Mouse (Mus musculus): ENCODE measurements at regions not wholly inside any gene's neighbourhood (a gene's known extent, or its start where the extent isn't known, plus 50 kb on each side); places are given as distances from the start of the nearest gene placed in this dataset.

DNA sequence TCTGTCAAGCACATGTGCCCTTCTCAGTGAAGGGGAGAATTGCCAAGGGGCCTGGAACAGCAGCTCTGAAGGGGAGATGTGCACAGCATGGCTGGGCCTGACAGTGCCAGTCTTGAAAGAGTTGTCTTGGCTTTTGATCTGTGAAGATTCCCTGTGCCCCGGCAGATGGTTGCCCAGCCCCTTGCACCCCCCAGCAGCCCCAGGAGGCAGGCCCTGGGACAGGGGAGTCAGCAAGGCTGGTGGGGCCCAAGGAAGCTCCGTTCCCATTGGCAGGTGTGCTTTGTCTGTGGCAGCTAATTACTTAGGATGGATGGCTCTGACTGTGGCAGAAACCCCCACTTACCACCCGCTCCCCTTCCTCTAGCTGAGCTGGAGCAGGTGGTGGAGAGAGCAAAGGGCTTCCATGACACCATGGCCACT lies 58.6 kb downstream of the Tspan17 start:
- H3K27me3 ChIP-seq (ENCODE audit: control insufficient read depth, insufficient read depth, low read length): no peaks in the 10 kb centered on the region
- 66% methylated on average over 3 of the region's 3 CpGs for WGBS
- peaks cover 3% of the 10 kb centered on the region; the same call in 1 of the 2 replicates for H3K4me1 ChIP-seq (ENCODE audit: control insufficient read depth, insufficient read depth, low read length)
- no peak overlapping the region for H3K27ac ChIP-seq (ENCODE audit: low read depth, low read length)
- H3K9ac ChIP-seq (ENCODE audit: low read length): no peak overlapping the region
- no peak for ATAC-seq (ENCODE audit: low FRiP score)
- no peak overlapping the region for H3K4me3 ChIP-seq (ENCODE audit: low read depth, low read length)
- DNase-seq (ENCODE audit: low spot score, missing footprints): no peak
- H3K4me2 ChIP-seq: no peak overlapping the region
- H3K36me3 ChIP-seq (ENCODE audit: control insufficient read depth, insufficient read depth, low read length): no peaks in the 10 kb centered on the region
- no peaks in the 10 kb centered on the region for H3K9me3 ChIP-seq (ENCODE audit: control insufficient read depth, low read length)

DNA sequence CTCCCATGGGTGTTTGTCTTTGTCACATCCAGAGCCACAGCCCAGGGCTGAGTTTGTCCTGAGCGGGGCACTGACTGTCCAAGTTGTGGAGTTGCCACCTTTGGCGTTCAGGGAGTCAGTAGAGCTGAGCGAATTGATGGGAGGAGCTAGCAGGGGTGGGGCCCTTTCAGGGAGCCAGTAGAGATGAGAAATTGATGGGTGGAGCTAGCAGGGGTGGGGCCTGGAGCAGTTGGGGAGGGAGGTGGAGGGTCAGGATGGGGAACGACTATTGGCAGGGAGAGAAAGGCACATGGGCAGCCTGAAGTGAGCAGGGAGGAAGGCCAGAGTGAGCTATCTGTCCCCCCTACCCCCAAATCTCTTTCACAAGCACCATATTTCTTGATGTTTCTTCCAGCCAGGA lies 62.0 kb downstream of the Tspan17 start:
- 73% methylated on average over 4 of the region's 4 CpGs for WGBS
- DNase-seq (ENCODE audit: low spot score, missing footprints) (no peak), ATAC-seq (ENCODE audit: low FRiP score) (no peak)
- Histone ChIP-seq H3K4me2 (no peak overlapping the region), H3K9me3 (ENCODE audit: control insufficient read depth, low read length) (no peaks in the 10 kb centered on the region), H3K36me3 (ENCODE audit: control insufficient read depth, insufficient read depth, low read length) (no peaks in the 10 kb centered on the region), H3K4me1 (ENCODE audit: control insufficient read depth, insufficient read depth, low read length) (peaks cover 11% of the 10 kb centered on the region), H3K4me3 (ENCODE audit: low read depth, low read length) (no peak overlapping the region), H3K27ac (ENCODE audit: low read depth, low read length) (no peak overlapping the region), H3K27me3 (ENCODE audit: control insufficient read depth, insufficient read depth, low read length) (no peaks in the 10 kb centered on the region; the same call in 1 of the 2 replicates), H3K9ac (ENCODE audit: low read length) (no peak overlapping the region)

DNA sequence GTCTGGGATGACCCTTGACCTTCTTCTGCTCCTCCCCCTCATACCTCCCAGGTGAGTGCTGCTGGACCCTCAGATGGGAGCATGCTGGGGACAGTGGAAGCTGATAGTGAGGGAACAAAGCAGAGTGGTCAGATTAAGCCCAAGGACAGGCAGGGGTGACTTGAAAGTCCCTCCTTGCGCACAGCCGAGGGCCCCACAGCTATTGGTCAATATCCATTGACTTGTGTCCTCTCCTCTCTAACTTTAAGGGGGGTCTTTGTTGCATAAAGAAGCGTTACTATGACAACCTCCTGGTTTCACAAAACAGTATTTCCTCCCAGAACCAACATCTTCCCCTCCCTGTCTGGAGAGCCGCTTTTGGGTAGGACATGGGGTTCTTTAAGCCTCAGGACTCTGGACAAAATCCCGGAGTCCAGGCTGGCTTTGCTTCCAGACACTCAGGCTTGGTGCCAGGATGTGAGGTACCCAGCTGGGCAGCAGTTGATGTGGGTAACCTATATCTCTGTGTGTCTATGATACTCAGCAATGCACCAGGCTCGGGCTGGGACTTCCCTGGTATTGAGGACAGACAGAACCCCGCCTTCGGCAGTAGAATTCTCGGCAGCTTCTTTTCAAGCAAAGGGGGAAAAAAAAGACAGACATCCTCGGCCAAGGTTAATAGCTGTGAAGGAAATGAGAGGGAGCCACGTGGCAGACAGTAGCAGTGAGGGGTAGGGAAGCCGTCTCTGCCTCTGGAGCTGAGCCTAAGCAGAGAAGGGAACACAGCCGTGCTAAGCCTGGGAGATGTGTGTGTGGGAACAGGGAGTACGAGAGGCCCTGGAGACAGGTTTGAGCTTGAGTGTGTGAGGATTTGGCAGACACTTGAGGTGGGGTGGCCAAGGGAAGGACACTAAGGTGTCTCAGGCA lies 66.4 kb downstream of the Tspan17 start:
- ATAC-seq (ENCODE audit: low FRiP score) (no peak), DNase-seq (ENCODE audit: low spot score, missing footprints) (no peak)
- Histone ChIP-seq H3K9me3 (ENCODE audit: control insufficient read depth, low read length) (no peaks in the 10 kb centered on the region), H3K4me3 (ENCODE audit: low read depth, low read length) (no peak overlapping the region), H3K4me1 (ENCODE audit: control insufficient read depth, insufficient read depth, low read length) (peaks cover 8% of the 10 kb centered on the region), H3K9ac (ENCODE audit: low read length) (no peak overlapping the region), H3K4me2 (no peak overlapping the region), H3K36me3 (ENCODE audit: control insufficient read depth, insufficient read depth, low read length) (no peaks in the 10 kb centered on the region), H3K27ac (ENCODE audit: low read depth, low read length) (no peak overlapping the region), H3K27me3 (ENCODE audit: control insufficient read depth, insufficient read depth, low read length) (no peaks in the 10 kb centered on the region; the same call in 1 of the 2 replicates)
- WGBS: 32% methylated on average over 14 of the region's 14 CpGs

DNA sequence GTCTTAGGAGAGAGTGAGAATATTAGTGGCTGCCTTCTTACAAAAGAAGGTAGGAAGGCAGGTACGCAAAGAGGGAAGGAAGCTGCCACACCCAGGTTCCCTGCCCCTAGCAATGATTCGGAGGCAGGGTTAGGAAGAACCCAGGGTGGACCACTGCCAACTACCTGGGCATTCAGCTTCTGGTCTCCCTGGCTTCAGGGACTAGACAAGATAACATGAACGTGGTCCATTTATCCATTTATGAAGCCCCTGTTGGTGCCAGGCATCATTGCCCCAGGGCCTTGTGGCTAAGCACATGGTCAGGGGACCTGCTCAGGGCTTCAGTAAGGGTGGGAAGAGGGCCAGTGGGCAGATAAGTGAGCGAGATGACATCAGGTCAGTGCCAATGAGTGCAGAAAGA lies 73.8 kb downstream of the Tspan17 start:
- WGBS: 86% methylated on average over 4 of the region's 4 CpGs
- DNase-seq (ENCODE audit: low spot score, missing footprints): no peak
- Histone ChIP-seq H3K27ac (ENCODE audit: low read depth, low read length) (no peak overlapping the region), H3K4me2 (no peak overlapping the region), H3K9me3 (ENCODE audit: control insufficient read depth, low read length) (no peaks in the 10 kb centered on the region), H3K4me1 (ENCODE audit: control insufficient read depth, insufficient read depth, low read length) (no peaks in the 10 kb centered on the region), H3K4me3 (ENCODE audit: low read depth, low read length) (no peak overlapping the region), H3K36me3 (ENCODE audit: control insufficient read depth, insufficient read depth, low read length) (no peaks in the 10 kb centered on the region), H3K27me3 (ENCODE audit: control insufficient read depth, insufficient read depth, low read length) (no peaks in the 10 kb centered on the region; the same call in 1 of the 2 replicates), H3K9ac (ENCODE audit: low read length) (no peak overlapping the region)
- no peak for ATAC-seq (ENCODE audit: low FRiP score)

DNA sequence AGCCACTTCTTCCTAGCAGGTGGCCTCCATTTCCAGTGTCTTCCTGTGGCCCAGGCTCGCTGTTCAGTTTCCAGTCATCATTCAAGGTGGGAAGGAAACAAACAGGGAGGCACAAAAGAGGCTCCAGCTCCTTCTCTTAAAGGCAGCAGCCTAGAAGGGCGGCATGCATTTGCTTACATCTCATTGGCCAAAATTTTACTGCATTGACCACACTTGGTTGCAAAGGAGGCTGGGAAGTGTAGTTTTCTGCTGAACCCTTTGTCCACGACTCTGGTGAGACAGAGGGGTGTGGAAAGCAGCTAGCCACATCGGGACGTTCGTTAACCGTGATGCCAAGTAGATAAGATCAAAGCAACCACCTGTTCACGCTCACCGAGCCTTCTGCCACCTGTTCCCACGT lies 74.9 kb downstream of the Tspan17 start:
- Histone ChIP-seq H3K4me3 (ENCODE audit: low read depth, low read length) (no peak overlapping the region), H3K4me2 (no peak overlapping the region), H3K9ac (ENCODE audit: low read length) (no peak overlapping the region), H3K27me3 (ENCODE audit: control insufficient read depth, insufficient read depth, low read length) (no peaks in the 10 kb centered on the region; the same call in 1 of the 2 replicates), H3K36me3 (ENCODE audit: control insufficient read depth, insufficient read depth, low read length) (no peaks in the 10 kb centered on the region), H3K4me1 (ENCODE audit: control insufficient read depth, insufficient read depth, low read length) (no peaks in the 10 kb centered on the region), H3K27ac (ENCODE audit: low read depth, low read length) (no peak overlapping the region), H3K9me3 (ENCODE audit: control insufficient read depth, low read length) (no peaks in the 10 kb centered on the region)
- ATAC-seq (ENCODE audit: low FRiP score): peak; percentile 38; the same call in 1 of the 2 replicates
- WGBS: 43% methylated on average over 10 of the region's 10 CpGs
- no peak for DNase-seq (ENCODE audit: low spot score, missing footprints)

DNA sequence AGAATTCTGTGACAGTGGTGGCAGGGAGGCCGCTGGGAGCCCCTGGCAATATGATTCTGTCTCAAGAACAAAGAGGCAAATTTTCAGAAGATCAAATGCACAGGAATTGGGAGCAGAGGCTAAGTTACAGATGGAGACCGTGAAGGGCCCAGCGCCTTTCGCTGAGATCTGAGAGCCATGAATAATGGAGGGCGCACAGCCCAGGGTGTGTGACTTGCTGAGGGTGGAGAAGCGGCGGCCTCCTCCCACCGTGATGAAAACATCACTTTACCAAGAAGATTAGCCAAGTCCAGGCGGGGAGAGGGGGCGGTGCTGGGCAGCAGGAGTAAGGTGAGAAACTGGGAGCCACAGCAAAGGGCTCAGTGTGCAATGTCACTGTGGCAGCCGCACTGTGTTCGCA lies 77.2 kb upstream of the Unc5a start:
- no peaks in the 10 kb centered on the region for H3K9me3 ChIP-seq (ENCODE audit: control insufficient read depth, low read length)
- peaks cover 24% of the 10 kb centered on the region for H3K4me1 ChIP-seq (ENCODE audit: control insufficient read depth, insufficient read depth, low read length)
- peaks cover 9% of the 10 kb centered on the region; the same call in 1 of the 2 replicates for H3K27me3 ChIP-seq (ENCODE audit: control insufficient read depth, insufficient read depth, low read length)
- no peaks in the 10 kb centered on the region for H3K36me3 ChIP-seq (ENCODE audit: control insufficient read depth, insufficient read depth, low read length)
- H3K4me3 ChIP-seq (ENCODE audit: low read depth, low read length): no peak overlapping the region
- ATAC-seq (ENCODE audit: low FRiP score): no peak
- WGBS: 35% methylated on average over 12 of the region's 12 CpGs
- peak overlapping the region; percentile 27; the same call in 1 of the 2 replicates for H3K9ac ChIP-seq (ENCODE audit: low read length)
- no peak overlapping the region for H3K27ac ChIP-seq (ENCODE audit: low read depth, low read length)
- no peak for DNase-seq (ENCODE audit: low spot score, missing footprints)
- no peak overlapping the region for H3K4me2 ChIP-seq

GRCm38 (mm10) chr13:54873882-54874281 lies 75.3 kb upstream of the Unc5a start:
- Histone ChIP-seq H3K4me2 (peak overlapping the region; percentile 52), H3K4me3 (ENCODE audit: low read depth, low read length) (peak overlapping the region; percentile 26), H3K27me3 (ENCODE audit: control insufficient read depth, insufficient read depth, low read length) (peaks cover 9% of the 10 kb centered on the region; the same call in 1 of the 2 replicates), H3K27ac (ENCODE audit: low read depth, low read length) (peak overlapping the region; percentile 55), H3K9me3 (ENCODE audit: control insufficient read depth, low read length) (no peaks in the 10 kb centered on the region), H3K9ac (ENCODE audit: low read length) (peak overlapping the region; percentile 69), H3K4me1 (ENCODE audit: control insufficient read depth, insufficient read depth, low read length) (peaks cover 24% of the 10 kb centered on the region), H3K36me3 (ENCODE audit: control insufficient read depth, insufficient read depth, low read length) (no peaks in the 10 kb centered on the region)
- ATAC-seq (ENCODE audit: low FRiP score) (0 out of 2 replicates have a peak, but pooled peaks have one; percentile 25), DNase-seq (ENCODE audit: low spot score, missing footprints) (peak; percentile 90)
- WGBS: 30% methylated on average over 9 of the region's 9 CpGs

- H3K9me3 ChIP-seq (ENCODE audit: control insufficient read depth, low read length): no peaks in the 10 kb centered on the region
- peak overlapping the region; percentile 52 for H3K4me2 ChIP-seq
- H3K27ac ChIP-seq (ENCODE audit: low read depth, low read length): peak overlapping the region; percentile 55
- H3K4me3 ChIP-seq (ENCODE audit: low read depth, low read length): peak overlapping the region; percentile 26
- ATAC-seq (ENCODE audit: low FRiP score) (peak; percentile 88), DNase-seq (ENCODE audit: low spot score, missing footprints) (peak; percentile 97)
- under 1% methylated on average over 38 of the region's 38 CpGs for WGBS
- peak overlapping the region; percentile 69 for H3K9ac ChIP-seq (ENCODE audit: low read length)
- peaks cover 9% of the 10 kb centered on the region; the same call in 1 of the 2 replicates for H3K27me3 ChIP-seq (ENCODE audit: control insufficient read depth, insufficient read depth, low read length)
- H3K4me1 ChIP-seq (ENCODE audit: control insufficient read depth, insufficient read depth, low read length): peaks cover 24% of the 10 kb centered on the region
- H3K36me3 ChIP-seq (ENCODE audit: control insufficient read depth, insufficient read depth, low read length): no peaks in the 10 kb centered on the region
These were observed 74.7 kb upstream of the Unc5a start for GRCm38 (mm10) chr13:54874291-54875200.
